Mouse (Mus musculus): ENCODE measurements around the gene Ambn. TPM values are rescaled to one million over a fixed set of nuclear protein-coding genes. Genes with fewer than 3 reads are reported as not detected.

Gene Ambn
- polyA plus RNA-seq (2021; fragmentation: Nextera tagmentation): not detected in 2 replicates
- long read RNA-seq, experiment 1: 0 reads
- long read RNA-seq, experiment 2: 0 reads

DNA sequence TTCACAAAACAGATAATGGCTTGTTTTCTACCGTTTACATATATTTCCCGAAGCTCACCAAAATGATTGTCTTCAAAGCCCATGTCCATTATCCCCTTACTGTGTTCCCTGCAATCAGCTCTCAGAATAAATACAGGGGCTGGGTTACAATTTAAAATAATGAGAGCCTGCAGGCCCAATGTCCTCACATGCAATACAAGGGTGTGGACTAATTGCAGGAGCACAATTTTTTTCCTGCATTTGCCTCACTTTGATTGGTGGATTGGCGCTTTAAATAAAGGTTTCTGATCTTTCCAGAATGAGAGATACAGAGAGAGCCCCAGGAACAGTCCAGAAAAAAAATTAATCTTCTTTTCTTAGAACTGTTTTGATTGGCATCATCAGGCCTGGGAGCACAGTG, at the start of gene Ambn:
TSS of gene Ambn (plus strand) at position 301 of the 400 bp plus-strand sequence.

DNA sequence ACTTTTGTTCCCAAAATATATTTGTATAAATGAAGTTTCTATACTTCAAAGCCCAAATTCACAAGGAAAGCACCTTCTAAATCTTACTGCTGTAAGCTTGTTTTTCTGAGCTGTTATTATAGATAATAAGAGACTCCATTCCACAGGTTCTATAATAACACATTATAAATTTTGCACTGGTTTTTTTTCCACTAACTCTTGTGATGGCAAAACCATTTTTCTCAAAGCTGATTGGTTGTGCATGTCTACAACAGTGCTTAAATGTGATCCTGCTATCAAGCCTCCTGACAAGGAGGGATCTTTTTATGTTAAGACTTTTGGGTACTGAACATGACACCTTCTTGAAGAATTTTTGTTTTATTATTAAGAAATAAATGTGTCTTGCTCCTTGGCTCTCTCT, 31.9 kb downstream of the Ambn start, which contains the start of gene Enam:
TSS of gene Enam (plus strand) at position 301 of the 400 bp plus-strand sequence.

Other genes starting within 250 kb of the Ambn start
- not detected in 2 replicates for gene Gm7714, start 187.1 kb upstream of the Ambn start, polyA plus RNA-seq (2021; fragmentation: Nextera tagmentation)
- gene Prol1, start 138.7 kb upstream of the Ambn start, polyA plus RNA-seq (2021; fragmentation: Nextera tagmentation): not detected in 2 replicates
- not detected in 2 replicates for gene Amtn, start 79.9 kb upstream of the Ambn start, polyA plus RNA-seq (2021; fragmentation: Nextera tagmentation)
- gene Enam, start 32.0 kb downstream of the Ambn start, polyA plus RNA-seq (2021; fragmentation: Nextera tagmentation): not detected in 2 replicates
- gene Jchain, start 71.9 kb downstream of the Ambn start, polyA plus RNA-seq (2021; fragmentation: Nextera tagmentation): 0.14 and 0.16 TPM in 2 replicates
- 34.4 and 37.1 TPM in 2 replicates for gene Utp3, start 98.5 kb downstream of the Ambn start, polyA plus RNA-seq (2021; fragmentation: Nextera tagmentation)
- 58.8 and 59.6 TPM in 2 replicates for gene Rufy3, start 109.0 kb downstream of the Ambn start, polyA plus RNA-seq (2021; fragmentation: Nextera tagmentation)
- gene Grsf1, start 220.2 kb downstream of the Ambn start, polyA plus RNA-seq (2021; fragmentation: Nextera tagmentation): 50.1 and 52.7 TPM in 2 replicates

All from layer of hippocampus, adult 6 months (tissue).